Mouse (Mus musculus) layer of hippocampus, adult 8-10 months (tissue): Measurements from ENCODE around the gene Dis3l2. TPM values are rescaled to one million over a fixed set of nuclear protein-coding genes. Genes with fewer than 3 reads are reported as not detected.

Source experiments
- DNase-seq, 2 experiments: peaks; one replicate each; pipeline ENCODE4 v3.0.0; 2022; ENCODE audit warnings: low spot score in 2 of 2
- total RNA-seq, 4 experiments: library from RNA; stranded (reverse); gene quantifications; 2 replicates each; pipeline ENCODE4 v1.2.4; 2022

Gene Dis3l2
- total RNA-seq, 4 experiments from 2014 or later: 25.6 to 31.1 (median 27.2) TPM

GRCm38 (mm10) chr1:87059042-87059665, 355.5 kb downstream of the Dis3l2 start:
- DNase-seq: no peak

GRCm38 (mm10) chr1:87060913-87061312, 357.3 kb downstream of the Dis3l2 start:
- DNase-seq: no peak

DNA sequence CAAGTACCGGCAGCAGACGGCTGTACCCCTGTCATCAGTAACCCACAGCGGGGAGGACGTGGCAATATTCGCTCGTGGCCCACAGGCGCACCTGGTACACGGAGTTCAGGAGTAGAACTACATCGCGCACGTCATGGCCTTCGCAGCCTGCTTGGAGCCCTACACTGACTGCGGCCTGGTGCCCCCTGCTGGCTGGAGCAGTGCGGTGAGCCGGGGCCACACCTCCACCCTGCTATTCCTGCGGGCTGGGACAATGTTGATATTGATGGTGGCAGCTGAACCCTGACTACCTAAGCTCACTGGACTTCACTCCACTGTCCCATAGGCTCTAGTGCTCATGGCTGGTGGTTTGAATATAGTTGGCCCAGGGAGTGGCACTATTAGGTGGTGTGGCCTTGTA, 367.1 kb downstream of the Dis3l2 start:
- no peak for DNase-seq

GRCm38 (mm10) chr1:87073776-87074175, 370.2 kb downstream of the Dis3l2 start:
- DNase-seq: no peak

DNA sequence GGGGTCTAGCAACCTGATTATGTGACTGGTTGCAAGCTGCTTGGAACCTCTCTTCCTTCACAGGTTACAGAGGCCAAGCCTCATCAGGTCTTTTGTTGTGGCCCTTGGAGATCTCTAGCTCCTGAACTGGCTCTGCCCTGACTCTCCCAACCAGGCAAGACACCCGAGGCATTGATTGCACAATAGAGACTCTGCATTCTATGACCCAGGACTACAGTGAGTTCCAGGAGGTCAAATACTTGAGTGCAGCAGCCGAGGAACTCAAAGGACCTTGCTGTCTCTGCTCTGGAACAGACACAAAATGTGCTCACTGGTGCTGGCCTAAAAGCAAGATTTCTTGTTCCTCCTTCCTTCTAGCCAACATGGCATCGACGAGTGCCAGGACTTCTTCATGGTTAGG, 382.6 kb downstream of the Dis3l2 start:
- no peak for DNase-seq

- DNase-seq: no peak
Measured at GRCm38 (mm10) chr1:87086964-87087363, 383.4 kb downstream of the Dis3l2 start.

DNA sequence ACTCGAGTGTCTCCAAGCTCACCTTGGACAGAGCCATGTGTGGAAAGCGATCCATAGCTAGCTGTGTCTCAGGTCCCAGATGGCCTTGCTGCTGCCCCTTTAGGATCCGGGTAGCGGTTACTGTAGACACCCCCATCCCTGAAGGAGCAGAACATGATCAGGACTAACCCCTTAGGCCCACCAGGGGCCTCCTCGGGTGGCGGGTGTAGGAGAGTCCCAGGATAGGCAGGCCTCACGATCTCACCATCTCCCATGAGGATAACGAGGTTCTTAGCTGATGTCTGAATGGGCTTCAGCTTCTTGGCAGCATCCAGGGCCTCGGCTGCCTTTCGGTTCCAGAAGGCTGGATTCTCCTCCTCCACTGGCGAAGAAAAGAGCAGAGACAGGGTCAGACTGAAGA, 385.6 kb downstream of the Dis3l2 start:
- DNase-seq: no peak

DNA sequence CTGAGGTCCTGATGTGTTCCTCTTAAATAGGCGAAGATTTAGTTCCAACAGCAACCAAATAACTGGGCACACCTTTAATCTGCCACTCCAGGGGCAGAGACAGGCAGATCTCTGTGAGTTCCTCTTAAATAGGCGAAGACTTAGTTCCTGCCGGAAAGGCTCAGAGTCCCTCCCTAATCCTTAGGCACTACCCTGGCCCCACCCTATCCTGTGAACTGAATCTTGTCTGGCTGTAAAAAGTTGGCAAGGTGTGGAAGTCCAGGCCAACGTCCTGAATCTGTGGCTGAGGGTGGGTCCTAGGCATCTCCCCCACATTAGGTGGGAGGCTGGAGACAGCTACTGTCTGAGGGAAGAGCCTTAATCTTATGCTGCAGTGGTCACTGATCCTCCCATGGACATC, 386.2 kb downstream of the Dis3l2 start, which contains the start of gene Alppl2:
Gene Alppl2 (minus strand): TSS at position 101 of the 400 bp plus-strand sequence.
- no peak for DNase-seq

- no peak for DNase-seq
Measured at GRCm38 (mm10) chr1:87095642-87096041, 392.0 kb downstream of the Dis3l2 start.

DNA sequence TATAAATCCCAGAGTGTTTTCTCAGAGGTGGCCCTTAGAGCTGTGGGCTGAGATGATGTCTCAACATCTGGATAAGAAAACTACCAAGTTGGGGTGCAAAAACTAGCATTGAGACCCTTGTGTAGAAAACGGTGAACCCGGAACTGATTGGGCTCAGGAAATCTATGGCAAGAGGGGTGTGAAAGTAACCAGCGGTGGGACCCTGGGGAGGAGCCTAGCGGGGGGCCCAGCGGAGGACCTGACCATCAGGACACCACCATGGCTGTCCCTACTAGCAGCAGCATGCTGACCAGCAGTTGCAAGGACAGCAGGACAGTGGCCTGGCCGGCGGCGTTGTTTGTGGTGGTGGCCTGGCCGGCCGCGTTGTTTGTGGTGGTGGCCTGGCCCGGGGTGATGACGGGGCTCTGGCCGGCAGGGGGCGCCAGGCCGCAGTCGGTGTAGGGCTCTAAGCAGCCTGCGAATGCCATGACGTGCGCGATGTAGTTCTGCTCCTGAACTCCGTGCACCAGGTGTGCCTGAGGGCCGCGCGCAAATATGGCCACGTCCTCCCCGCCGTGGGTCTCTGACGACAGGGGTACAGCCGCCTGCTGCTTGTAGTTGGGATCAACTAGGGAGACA, 394.9 kb downstream of the Dis3l2 start:
- DNase-seq: peak in 1 of 2 experiments; percentile 25

Other genes with a start within 250 kb of the Dis3l2 start
- gene Ptma, start 177.1 kb upstream of the Dis3l2 start, total RNA-seq: 100 to 1,000 TPM; 420 to 464 (median 444) TPM
- 10 to 100 TPM; 47.4 to 55.5 (median 49.3) TPM for gene Pde6d, start 121.2 kb upstream of the Dis3l2 start, total RNA-seq
- gene Cops7b, start 120.9 kb upstream of the Dis3l2 start, total RNA-seq: 10 to 100 TPM; 18.7 to 21.5 (median 19.8) TPM
- 1 to 10 TPM; 7.3 to 8.6 (median 7.9) TPM for gene Nppc, start 33.2 kb upstream of the Dis3l2 start, total RNA-seq